Mouse (Mus musculus): ENCODE data around the gene Ncl.
A peak's percentile ranks its signal among the peaks of the same experiment; 100 is the strongest.

The Ncl gene

DNA sequence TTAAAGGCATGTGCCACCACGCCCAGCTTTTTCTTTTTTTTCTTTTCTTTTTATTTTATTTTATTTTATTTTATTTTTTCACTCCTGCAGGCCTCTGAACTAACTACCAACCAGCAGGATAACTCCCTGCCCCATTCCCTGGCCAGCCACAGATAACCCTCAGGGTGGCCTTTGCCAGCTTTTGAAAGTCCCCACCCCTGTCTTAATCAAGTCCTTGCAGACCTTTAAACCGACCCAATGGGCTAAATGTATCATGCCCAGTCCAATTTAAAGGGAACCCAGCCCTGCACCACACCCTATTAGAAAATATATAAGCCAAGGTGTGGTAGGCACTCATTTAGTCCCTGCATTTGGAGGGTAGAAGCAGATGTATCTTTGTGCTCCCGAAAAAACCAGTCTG is 46.9 kb downstream of the Ncl start:
- DNase-seq (ENCODE audit: low spot score): no peak

DNA sequence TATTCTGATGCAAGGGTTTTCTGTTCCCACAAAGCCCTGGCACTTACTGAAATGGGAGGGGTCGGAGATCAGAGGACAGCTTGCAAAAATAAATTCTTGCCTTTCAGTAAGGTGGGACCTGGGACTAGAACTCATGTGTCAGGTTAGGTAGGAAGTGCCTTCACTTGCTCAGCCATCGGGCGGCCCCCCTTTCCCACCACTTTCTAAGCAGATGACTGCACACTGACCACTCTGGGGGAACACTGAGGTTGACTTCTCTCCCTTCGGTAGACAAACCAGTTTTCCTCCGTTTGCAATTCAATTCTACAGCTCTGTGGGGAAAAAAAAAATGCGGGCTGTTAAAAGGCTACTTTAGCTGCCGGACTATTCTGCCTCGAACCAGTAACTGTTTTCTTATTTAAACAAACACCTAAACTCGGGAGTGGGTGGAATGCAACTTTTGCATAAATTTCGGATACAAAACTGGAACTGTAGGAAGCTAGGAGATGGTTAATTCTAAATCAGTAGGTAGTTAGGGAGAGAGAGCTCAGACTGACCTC is 47.7 kb downstream of the Ncl start:
- no peak for DNase-seq (ENCODE audit: low spot score)

DNA sequence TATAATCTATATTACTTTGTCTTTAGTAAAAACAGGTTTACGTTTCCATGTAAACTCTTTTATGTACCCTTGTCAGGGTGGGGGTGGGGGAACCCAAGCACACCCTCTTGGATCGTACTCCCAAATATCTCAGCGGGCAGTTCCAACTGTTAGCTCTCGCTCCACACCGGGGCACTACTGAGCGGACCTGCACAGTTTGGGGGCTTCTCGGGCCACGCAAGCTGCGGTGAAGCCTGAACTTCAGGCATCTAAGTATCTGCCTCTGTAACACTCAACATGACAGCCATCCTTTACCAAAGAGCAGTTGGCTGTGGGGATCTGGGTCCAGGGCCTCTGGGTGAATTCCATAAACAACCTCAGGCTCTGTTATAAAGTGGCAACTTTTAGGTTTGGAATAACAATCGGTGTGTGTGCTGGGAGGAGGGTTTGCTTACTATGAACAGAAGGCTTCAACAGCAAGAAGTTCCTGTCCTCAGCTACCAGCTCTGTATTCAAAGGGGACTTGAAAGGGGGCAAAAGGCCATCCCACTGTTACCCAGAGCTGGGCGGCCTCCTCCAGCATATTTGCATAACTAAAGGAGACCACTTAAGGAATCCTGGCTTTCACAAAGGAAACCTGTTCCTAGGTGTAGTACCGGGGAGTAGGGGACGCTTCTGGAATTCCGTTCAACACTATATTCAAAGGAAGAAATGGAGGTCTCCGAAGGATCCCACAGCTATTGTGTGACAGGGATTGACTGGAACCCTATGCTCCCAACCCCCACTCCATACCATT is 48.5 kb downstream of the Ncl start:
- DNase-seq (ENCODE audit: low spot score): no peak

DNA sequence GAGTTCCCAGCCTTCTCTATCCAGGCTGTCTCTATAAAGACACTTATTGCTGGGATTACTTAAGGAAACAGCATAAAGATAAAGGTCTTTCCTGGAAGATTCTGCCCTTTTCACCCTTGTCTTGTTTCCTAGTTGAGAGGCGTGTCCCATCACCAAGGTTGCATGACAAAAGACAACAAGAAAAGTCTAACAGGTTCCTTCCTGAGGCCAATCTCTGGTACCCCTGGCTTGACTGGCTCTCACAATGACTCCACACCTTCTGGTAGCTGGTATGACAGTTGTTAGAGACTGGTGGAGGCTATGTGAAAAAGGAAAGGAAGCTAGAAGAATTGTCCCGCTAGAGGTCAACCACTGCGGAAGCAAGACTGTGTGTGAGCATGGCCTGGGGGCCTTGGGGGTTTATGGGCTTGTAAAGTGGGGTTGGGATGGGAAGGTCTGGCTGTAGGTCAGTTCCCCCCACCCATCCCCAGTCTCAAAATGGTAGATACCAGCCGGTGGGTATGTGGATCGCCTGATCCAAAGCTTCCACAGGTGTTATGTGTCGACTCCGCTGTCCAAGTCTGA is 49.8 kb downstream of the Ncl start:
- DNase-seq (ENCODE audit: low spot score): no peak

DNA sequence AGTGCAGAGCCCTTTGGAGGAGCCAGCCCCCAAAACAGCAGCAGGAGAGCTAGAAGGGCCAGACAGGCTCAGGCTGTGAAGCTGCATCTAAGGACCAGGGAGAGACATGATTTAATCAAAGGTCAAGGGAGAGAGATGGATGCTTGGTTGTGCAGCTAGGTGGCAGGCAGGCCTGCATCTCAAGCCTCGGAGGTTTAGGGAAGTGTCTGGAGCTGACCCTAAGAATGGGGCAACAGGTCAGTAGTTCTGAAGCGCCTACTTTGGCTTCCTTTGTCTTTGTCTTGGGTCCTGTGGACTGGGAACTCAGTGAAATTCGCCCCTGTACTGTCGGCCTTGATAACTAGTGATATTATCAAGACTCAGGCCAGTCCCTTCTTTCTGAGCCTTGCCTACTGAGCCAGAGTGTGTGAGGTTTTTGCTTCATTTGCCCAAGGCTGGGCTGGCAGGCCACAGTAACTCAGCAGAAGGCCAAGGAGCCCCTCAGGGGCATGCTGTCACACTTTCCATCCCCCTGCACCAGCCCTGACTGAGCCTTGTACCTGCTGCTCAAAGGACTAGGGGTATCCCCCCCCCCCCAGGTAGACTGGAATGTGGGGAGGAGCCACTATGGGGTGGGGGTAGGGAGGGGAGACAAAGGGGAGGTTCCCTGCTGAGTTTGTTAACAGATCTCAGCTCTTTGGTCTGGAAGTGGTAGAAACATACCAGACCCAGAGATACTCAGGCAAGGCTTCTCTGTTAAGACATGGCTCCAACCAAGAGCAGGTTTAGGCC is 51.1 kb downstream of the Ncl start:
- DNase-seq (ENCODE audit: low spot score): no peak

DNA sequence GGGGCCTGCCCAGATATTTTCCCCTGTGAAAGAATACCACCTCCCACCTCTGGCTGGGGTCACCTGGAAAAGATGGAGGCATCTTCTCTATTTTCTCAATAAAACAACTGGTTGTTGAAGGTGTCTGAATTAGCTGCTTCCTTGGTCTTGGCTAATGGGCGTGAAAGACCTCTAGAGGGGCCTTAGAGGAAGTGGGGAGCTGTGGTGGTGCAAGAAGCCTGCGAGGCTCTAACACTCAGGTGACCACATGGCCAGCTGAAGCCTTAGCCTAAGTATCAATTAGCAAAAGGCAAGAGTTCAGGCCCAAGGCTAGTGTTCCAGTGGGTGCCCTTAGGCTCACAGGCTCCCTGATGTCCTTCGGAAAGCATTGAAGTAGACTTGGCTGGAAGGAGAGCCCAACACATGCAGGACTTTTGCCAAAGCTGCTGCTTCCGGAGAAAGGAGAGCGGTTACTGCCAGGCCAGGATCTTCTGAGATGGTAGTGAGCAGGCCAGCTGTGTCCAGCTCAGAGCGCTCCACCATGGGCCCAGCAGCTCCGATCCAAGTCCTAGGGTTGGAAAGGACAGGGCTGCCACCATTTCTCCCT is 51.9 kb downstream of the Ncl start:
- no peak for DNase-seq (ENCODE audit: low spot score)

DNA sequence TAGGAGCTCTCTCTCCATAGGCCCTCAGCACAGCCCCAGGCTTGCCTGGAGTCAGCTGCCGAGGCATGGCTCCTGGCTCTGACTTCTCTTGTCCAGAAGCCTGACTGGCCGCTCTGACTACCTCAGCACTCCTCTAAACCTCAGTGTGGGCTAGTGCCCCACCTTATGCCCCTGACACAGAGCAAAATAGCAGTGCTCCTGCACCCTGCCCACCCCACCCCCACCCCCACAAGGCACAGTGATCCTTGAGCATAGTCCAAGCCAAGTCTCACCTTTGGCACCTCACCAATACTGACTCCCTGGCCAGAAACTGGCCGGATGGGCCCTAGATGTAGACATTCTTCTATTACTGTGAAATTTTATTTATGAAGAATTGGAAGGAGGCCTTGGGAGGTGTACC is 52.5 kb downstream of the Ncl start:
- DNase-seq (ENCODE audit: low spot score): no peak

DNA sequence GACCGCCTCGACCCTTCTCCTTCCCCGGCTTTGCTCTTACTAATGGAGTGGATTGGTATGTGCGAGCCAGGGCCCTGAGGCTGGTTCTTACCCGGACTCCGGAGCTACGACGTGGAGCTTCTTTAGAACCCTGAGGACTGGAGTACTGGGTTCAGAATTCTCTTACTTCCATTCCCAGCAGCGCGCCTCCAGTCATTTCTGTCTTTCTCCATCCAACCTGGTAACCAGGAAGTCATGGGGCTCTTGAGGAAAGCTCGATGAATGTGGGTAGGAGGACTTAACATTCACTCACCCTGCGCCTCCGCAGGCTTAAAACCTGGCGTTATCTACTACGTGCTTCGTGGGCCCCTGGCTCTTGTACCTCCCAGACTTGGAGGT is 55.3 kb downstream of the Ncl start:
- no peak for DNase-seq (ENCODE audit: low spot score)

DNA sequence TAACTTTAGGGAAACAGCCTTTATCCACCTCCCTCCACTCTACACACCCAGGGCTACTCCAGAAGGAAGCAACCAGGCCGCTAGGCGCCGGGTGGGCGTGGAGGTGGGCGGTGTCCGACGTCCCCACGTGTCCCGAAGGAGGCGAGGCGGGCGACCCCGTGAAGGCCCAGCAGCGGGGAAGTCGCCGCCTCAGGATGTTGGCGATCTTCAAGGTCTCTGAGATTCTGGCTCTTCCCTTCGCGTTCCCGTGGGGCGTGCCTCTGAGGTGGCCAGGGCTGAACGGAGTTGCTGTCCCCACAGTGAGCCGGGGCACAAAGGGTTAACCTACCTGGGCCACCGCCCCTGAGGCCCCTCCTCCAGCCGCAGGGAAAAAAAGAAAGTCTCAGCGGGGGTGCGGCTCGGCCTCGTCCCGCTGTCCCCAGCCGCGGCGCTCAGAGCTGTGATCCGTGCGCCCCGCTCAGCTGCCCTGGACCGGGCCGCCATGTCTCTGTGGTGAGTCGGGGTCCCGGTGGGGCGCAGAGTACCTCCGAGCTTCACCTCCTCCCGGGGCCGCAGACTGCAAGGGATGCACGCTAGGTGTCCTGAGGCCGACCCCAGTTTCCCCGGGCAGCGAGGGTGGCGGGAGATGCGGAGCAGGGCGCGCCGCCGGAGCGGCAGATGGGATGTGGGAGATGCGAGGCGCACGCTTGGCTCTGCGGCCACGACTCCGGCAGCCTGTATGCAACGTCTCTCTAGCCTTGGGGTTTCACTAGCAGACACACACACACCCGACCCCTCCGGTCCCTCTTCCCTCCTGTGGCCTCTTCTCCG is 55.9 kb downstream of the Ncl start:
- peak; percentile 71 for DNase-seq (ENCODE audit: low spot score)

DNA sequence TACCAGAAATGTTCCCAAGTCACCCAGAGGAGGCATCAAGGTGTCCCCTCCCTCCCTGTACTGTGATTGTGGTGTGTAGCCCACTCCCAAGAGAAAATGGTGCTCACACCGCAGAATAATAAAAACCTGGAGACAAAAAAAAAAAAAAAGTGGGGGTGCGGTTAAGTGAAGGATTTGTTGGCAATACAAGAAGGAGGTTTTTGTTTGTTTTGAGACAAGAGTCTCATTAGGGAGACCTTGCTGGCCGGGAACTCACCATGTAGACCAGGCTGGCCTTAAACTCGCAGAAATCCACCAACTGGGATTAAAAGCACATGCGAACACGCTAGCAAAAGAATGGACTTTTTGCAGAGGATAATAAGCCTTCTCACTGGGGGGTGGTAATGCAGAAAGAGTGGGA is 56.7 kb downstream of the Ncl start, which contains the start of gene B3gnt7:
B3gnt7 (plus strand) TSS at position 301 of the 400 bp plus-strand sequence.
- no peak for DNase-seq (ENCODE audit: low spot score)

DNA sequence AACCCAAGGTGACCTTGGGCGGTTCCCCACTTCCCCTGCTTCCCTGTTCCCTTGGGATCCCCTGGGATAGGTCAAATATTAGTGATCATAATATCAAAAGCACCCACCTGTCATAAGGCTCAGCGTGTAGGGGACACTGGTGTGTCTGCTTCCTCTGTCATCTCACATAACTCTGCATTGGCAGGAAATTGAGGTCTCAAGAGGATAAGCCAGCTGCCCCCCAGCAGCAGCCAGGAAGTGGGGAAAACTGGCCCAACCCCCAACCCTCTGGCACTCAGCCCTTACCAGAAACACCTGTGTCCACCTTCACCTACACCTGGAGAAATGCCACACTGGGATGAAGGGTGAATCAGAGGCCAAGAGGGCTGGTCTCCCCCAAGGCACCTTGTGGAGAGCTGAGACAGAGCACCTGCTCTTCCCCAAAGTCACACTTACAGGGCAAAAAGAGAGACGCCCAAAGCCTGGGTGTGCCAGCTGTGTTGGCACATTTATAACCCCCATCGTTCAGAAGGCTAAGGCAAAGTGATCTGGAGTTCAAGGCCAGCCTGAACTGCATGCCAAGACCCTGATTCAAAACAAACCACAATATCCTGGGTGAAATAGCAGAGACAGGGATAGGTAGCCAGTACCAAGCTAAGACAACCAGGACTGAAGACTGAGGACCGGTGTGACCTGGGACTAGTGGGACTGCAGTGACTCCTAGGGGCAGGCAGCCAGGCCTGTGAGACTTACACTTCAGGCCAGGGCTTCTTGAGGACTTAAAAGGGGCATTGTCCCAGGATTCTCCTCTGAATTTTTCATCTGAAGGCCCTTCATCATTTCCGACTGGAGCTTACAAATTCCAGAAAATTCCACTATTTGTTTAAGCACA is 57.7 kb downstream of the Ncl start:
- DNase-seq (ENCODE audit: low spot score): no peak

DNA sequence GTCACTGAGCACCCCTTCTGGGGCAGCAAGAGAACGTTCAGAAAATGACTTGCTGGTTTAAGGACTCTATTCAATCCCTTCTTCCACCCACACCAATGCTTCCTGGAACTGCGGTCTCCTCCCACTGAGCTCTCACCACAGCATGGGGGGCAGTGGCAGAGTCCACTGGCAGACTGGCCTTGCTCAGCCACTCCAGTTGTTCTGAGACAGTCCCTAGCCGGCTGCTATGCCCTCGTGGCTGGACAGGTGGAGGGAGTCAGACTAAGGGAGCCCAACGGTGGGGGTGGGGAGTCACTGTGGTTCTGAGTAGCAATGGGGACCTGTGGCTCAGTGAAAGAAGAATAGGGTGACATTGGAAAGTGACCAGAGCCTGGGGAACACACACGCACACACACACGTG is 58.5 kb downstream of the Ncl start:
- DNase-seq (ENCODE audit: low spot score): no peak

DNA sequence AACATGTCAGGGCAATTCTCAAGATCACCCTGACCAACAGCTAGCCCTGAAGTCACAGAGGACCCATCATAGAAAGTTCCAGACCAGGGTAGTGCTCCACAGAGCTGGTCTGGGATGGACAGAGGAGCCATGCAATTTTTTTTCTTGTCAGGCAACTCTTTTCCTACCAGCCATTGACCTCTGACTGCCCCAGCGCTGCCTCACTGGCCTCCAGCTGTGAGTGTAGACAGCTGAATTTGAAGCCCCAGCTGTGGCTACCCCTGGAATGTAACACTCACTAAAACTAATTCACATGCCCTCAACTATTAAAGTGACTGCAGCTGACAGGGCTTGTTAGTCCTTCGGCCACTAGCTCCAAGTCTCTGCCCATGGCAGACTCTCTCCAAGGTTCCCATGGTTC is 59.1 kb downstream of the Ncl start:
- no peak for DNase-seq (ENCODE audit: low spot score)

All from ovary, adult 18-20 months (tissue).